Comparison of ENCODE assay signal across 8 mouse cellular contexts in the genomic region with DNA sequence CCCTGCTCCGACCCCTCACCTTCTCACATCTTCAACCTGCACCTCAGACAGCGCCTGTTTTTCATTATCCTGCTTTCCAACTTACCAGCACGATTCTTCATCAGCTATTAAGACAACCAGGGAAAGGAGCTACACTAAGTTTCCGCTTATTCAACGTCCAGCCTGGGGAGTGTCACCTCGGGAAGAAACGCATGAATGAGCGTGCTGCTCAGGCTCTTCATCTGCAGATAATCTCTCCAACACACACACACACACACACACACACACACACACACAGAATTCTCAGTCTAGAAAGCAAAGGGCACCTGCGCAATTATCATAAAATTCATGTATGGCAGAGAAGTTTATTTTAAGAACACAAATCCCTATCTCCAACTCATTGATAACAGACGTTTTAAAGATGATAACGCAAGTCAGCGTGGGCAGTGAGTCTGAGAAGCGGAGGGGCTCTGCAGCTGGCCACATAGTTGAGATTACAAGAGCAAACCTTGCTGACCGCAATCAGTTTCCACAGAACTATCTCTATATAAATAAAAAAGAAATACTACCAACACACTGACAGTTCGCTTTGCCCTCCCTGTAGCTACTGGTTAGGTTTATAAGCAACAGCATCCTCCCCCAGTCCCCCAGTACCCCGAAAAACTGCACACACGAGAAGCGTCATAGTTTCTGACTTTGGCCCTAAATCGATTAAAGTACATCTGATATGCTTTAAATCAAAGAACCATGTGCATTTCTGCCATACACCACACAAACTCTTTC. TPM values are rescaled to one million over a fixed set of nuclear protein-coding genes. Genes with fewer than 3 reads are reported as not detected.
A peak's percentile ranks its signal among the peaks of the same experiment; 100 is the strongest.
DNase-seq lines count a peak whose midpoint lies in the region; ATAC-seq and TF ChIP-seq lines count a peak whose summit lies in the region.

No protein-coding gene starts in this region.

- no peak for TF ChIP-seq CTCF in MEL (IDR thresholded peaks at IDR 0.05 in 2 of 3, conservative IDR thresholded peaks at IDR 0.05 in 1 of 3; ENCODE audit: control insufficient read depth in 1 of 3, insufficient read depth in 1 of 3, low read depth in 2 of 3, low read length in 3 of 3, poor library complexity in 1 of 3, severe bottlenecking in 1 of 3)

- no peak for TF ChIP-seq RAD21 in MEL (IDR thresholded peaks at IDR 0.05; ENCODE audit: low read depth, low read length)

- peak overlapping the region; percentile 93 for H3K4me2 ChIP-seq in heart, embryonic 13.5 days
- peak overlapping the region; percentile 91 for H3K4me2 ChIP-seq in forebrain, embryonic 16.5 days (ENCODE audit: low read length)
- H3K4me2 ChIP-seq in liver, embryonic 16.5 days (ENCODE audit: low read depth, low read length) = no peak overlapping the region

- peak overlapping the region; percentile 100 for H3K9ac ChIP-seq in heart, embryonic 13.5 days
- no peak overlapping the region for H3K9ac ChIP-seq in MEL (ENCODE audit: control insufficient read depth, low read depth, low read length, poor library complexity, severe bottlenecking)
- peak overlapping the region; percentile 98 for H3K9ac ChIP-seq in forebrain, embryonic 16.5 days (replicated peaks; ENCODE audit: low read depth, low read length)
- no peak overlapping the region for H3K9ac ChIP-seq in liver, embryonic 16.5 days (ENCODE audit: low read depth, low read length)

- TF ChIP-seq POLR2A in MEL (IDR thresholded peaks at IDR 0.05; ENCODE audit: control insufficient read depth in 1 of 2, insufficient read depth in 1 of 2, low read depth in 1 of 2, low read length in 2 of 2, poor library complexity in 1 of 2) = no peak

- WGBS in heart, embryonic 13.5 days = 11% methylated on average over 19 of the region's 19 CpGs
- 44% methylated on average over 19 of the region's 19 CpGs for WGBS in forebrain, embryonic 16.5 days
- 31% methylated on average over 19 of the region's 19 CpGs for WGBS in liver, embryonic 16.5 days (ENCODE audit: insufficient replicate concordance)

- TF ChIP-seq EP300 in MEL (IDR thresholded peaks at IDR 0.05; ENCODE audit: low read depth in 1 of 2, low read length in 2 of 2) = no peak

- H3K4me3 ChIP-seq in heart, embryonic 13.5 days = peak overlapping the region; percentile 96
- H3K4me3 ChIP-seq in MEL (ENCODE audit: control insufficient read depth in 1 of 2, insufficient read depth in 1 of 2, low read depth in 2 of 2, low read length in 2 of 2) = no peak overlapping the region
- H3K4me3 ChIP-seq in forebrain, embryonic 16.5 days (replicated peaks; ENCODE audit: low read length) = peak overlapping the region; percentile 77
- H3K4me3 ChIP-seq in liver, embryonic 16.5 days (ENCODE audit: low read depth, low read length) = peak overlapping the region; percentile 1; the same call in 1 of the 2 replicates

- no peaks in the 10 kb centered on the region for H3K27me3 ChIP-seq in heart, embryonic 13.5 days (replicated peaks)
- H3K27me3 ChIP-seq in MEL (ENCODE audit: control insufficient read depth in 1 of 2, insufficient read depth in 2 of 2, low read length in 2 of 2) = peaks cover 0 to 4% of the 10 kb centered on the region in 2 experiments; a peak in 2 of 4 replicates
- H3K27me3 ChIP-seq in forebrain, embryonic 16.5 days (replicated peaks; ENCODE audit: control insufficient read depth, insufficient read depth, low read length) = no peaks in the 10 kb centered on the region
- peaks cover 40% of the 10 kb centered on the region for H3K27me3 ChIP-seq in liver, embryonic 16.5 days (ENCODE audit: control insufficient read depth, insufficient read depth, low read depth, low read length)

- peaks cover 1% of the 10 kb centered on the region; the same call in 1 of the 2 replicates for H3K79me2 ChIP-seq in MEL (ENCODE audit: control insufficient read depth, insufficient read depth, low read length, poor library complexity)

- H3K36me3 ChIP-seq in heart, embryonic 13.5 days = peaks cover 8% of the 10 kb centered on the region
- peaks cover 0 to 7% of the 10 kb centered on the region in 2 experiments; a peak in 2 of 4 replicates for H3K36me3 ChIP-seq in MEL (ENCODE audit: control insufficient read depth in 1 of 2, insufficient read depth in 2 of 2, low read length in 2 of 2)
- H3K36me3 ChIP-seq in forebrain, embryonic 16.5 days (ENCODE audit: control insufficient read depth, insufficient read depth) = no peaks in the 10 kb centered on the region
- H3K36me3 ChIP-seq in liver, embryonic 16.5 days (ENCODE audit: control insufficient read depth, insufficient read depth) = no peaks in the 10 kb centered on the region

- ATAC-seq in heart, embryonic 13.5 days (ENCODE audit: extremely low read depth, insufficient number of reproducible peaks, low FRiP score, low TSS enrichment) = no peak
- no peak for ATAC-seq in forebrain, embryonic 16.5 days
- ATAC-seq in liver, embryonic 16.5 days (ENCODE audit: low read depth) = no peak
- ATAC-seq in activated CD4-positive, CD25-positive, alpha-beta regulatory T cell, adult 4 months = no peak

- intact Hi-C loops in gastrocnemius, postnatal 14 days (cut with DNase I; ENCODE audit: low total_unique reads) = loop anchor here (5.0 to 10.0 kb wide), 3 partner anchors 274 to 621 kb away; no protein-coding TSS in a partner anchor

- no peaks in the 10 kb centered on the region for H3K9me3 ChIP-seq in heart, embryonic 13.5 days
- no peaks in the 10 kb centered on the region for H3K9me3 ChIP-seq in MEL (replicated peaks; ENCODE audit: insufficient read depth, low read length)
- H3K9me3 ChIP-seq in forebrain, embryonic 16.5 days (ENCODE audit: control insufficient read depth, low read length) = no peaks in the 10 kb centered on the region
- no peaks in the 10 kb centered on the region for H3K9me3 ChIP-seq in liver, embryonic 16.5 days (replicated peaks; ENCODE audit: control insufficient read depth, low read length)

- H3K27ac ChIP-seq in heart, embryonic 13.5 days (replicated peaks) = peak overlapping the region; percentile 100
- no peak overlapping the region for H3K27ac ChIP-seq in MEL (ENCODE audit: control insufficient read depth, low read depth, low read length)
- H3K27ac ChIP-seq in forebrain, embryonic 16.5 days (ENCODE audit: low read length) = peak overlapping the region; percentile 93
- no peak overlapping the region for H3K27ac ChIP-seq in liver, embryonic 16.5 days (ENCODE audit: low read length)

- no peak for DNase-seq in heart, adult 9 months (ENCODE audit: low spot score in 2 of 2)
- peak; percentile 25 for DNase-seq in MEL (ENCODE audit: low read depth, low spot score)
- DNase-seq in gastrocnemius, postnatal 14 days = no peak
- DNase-seq in urinary bladder, postnatal 4 days (ENCODE audit: low spot score in 2 of 2) = no peak

- H3K4me1 ChIP-seq in heart, embryonic 13.5 days = peaks cover 79% of the 10 kb centered on the region
- H3K4me1 ChIP-seq in MEL (ENCODE audit: control insufficient read depth in 1 of 2, insufficient read depth in 2 of 2, low read length in 2 of 2) = peaks cover 0 to 12% of the 10 kb centered on the region in 2 experiments; a peak in 2 of 4 replicates
- H3K4me1 ChIP-seq in forebrain, embryonic 16.5 days (replicated peaks; ENCODE audit: control insufficient read depth, insufficient read depth, low read length) = peaks cover 52% of the 10 kb centered on the region
- H3K4me1 ChIP-seq in liver, embryonic 16.5 days (ENCODE audit: control insufficient read depth, low read depth, low read length) = no peaks in the 10 kb centered on the region; the same call in 1 of the 2 replicates

TF ChIP-seq in MEL, 35 proteins besides CTCF, POLR2A, EP300 and RAD21:
- no peak for TF ChIP-seq USF1 (IDR thresholded peaks at IDR 0.05; ENCODE audit: low read depth, low read length)
- TF ChIP-seq BHLHE40 (IDR thresholded peaks at IDR 0.05; ENCODE audit: borderline replicate concordance, low read depth, low read length) = no peak
- TF ChIP-seq GATA1 (IDR thresholded peaks at IDR 0.05; ENCODE audit: low read depth, low read length) = peak; percentile 53
- TF ChIP-seq ETS1 (IDR thresholded peaks at IDR 0.05; ENCODE audit: low read depth, low read length) = no peak
- no peak for TF ChIP-seq SMC3 (IDR thresholded peaks at IDR 0.05; ENCODE audit: low read depth, low read length)

RNA-seq across cellular contexts. Expression of a gene that starts 1.8 kb away (rescaled TPM):
- polyA plus RNA-seq in heart, embryonic 13.5 days (2015; fragmentation: Nextera tagmentation; extraction: Ambion mirVana) = 2.3 and 2.6 TPM in 2 replicates
- 0.92 and 1.1 TPM in 2 replicates for total RNA-seq in MEL (2012; rRNA removed)
- polyA plus RNA-seq in MEL (2012; ENCODE audit: insufficient read depth in 1 of 2, insufficient read length in 2 of 2, low read depth in 1 of 2, low replicate concordance in 2 of 2, missing spikeins in 1 of 2) = 1 to 10 TPM in 1 of 2 experiments, not detected in 1; 2.2 TPM
- polyA plus RNA-seq in forebrain, embryonic 16.5 days (2015; fragmentation: Nextera tagmentation; extraction: Ambion mirVana) = 12.5 and 15.7 TPM in 2 replicates
- polyA plus RNA-seq in liver, embryonic 16.5 days (2015; fragmentation: Nextera tagmentation; extraction: Ambion mirVana) = 0.13 and 0.14 TPM in 2 replicates
- not detected for polyA plus RNA-seq in activated CD4-positive, CD25-positive, alpha-beta regulatory T cell, adult 4 months (2017; shearing (Covaris generic))
- total RNA-seq in gastrocnemius, postnatal 14 days (2021) = 10 to 100 TPM; 12.1 to 15.0 TPM

Comparison
In these comparisons a context has a peak if more than half of its experiments do, and no peak if none do; other contexts are left out.
1. H3K27ac ChIP-seq: peak in heart, embryonic 13.5 days (single experiment) and forebrain, embryonic 16.5 days (single experiment); none in MEL (single experiment) and liver, embryonic 16.5 days (single experiment).
2. H3K4me3 ChIP-seq: peak in heart, embryonic 13.5 days (single experiment), forebrain, embryonic 16.5 days (single experiment) and liver, embryonic 16.5 days (single experiment); none in MEL (0 of 2).
3. H3K9ac ChIP-seq: peak in heart, embryonic 13.5 days (single experiment) and forebrain, embryonic 16.5 days (single experiment); none in MEL (single experiment) and liver, embryonic 16.5 days (single experiment).